8 mouse cellular contexts compared by ENCODE assay signal in the genomic region with DNA sequence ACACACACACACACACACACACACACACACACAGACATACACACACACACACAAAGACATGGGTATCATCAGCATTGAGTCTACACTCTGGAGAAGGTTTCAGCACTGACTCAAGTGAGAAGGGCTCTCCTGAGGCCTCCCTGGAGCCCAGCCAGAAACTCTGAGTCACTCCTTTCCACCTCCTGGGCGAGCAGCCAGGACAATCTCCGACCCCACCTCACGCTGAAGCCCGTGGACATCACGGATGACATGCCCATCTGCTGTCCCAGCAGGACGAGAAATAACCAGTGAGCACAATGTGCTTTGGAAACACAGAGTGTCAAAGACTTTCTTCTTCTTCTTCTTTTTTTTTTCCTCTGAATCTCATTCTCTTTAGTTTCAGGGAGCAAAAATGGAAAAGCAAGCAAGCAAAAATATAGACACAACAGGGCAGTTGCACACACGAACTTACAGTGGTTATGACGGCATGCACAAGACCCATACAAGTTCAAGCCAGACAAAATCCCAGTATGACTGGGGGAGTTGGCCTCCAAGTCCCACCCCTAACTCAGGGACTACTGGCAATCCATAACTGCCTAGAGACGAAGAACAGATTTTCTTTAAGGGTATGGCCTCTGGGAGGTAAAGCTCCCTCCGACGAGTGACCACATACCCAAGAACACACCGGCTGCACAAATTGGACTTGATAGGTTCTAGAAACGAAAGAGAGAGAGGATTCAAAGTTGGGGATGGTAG.
DNase-seq lines count a peak whose midpoint lies in the region; ATAC-seq and TF ChIP-seq lines count a peak whose summit lies in the region.

No protein-coding gene starts in this region.

- no peak overlapping the region for H3K4me2 ChIP-seq in hindbrain, embryonic 16.5 days (ENCODE audit: low read length)

- ATAC-seq in hindbrain, embryonic 16.5 days = peak; percentile 60; the same call in 1 of the 2 replicates
- no peak for ATAC-seq in erythroblast, adult 5-6 weeks (replicated peaks; ENCODE audit: low FRiP score, poor library complexity, severe bottlenecking)

- no peak for TF ChIP-seq POLR2A in thymus, adult 2 months (IDR thresholded peaks at IDR 0.05; ENCODE audit: control insufficient read depth, extremely low read depth, insufficient read depth, low read length, poor library complexity)

- DNase-seq in hindbrain, embryonic 10.5 days (ENCODE audit: low spot score) = no peak
- peak; percentile 52 for DNase-seq in 3134 (ENCODE audit: extremely low read depth, insufficient read length, low spot score)
- peak; percentile 97 for DNase-seq in cerebellum, adult 11 months
- peak; percentile 76 for DNase-seq in heart, embryonic 10.5 days (ENCODE audit: low spot score)
- DNase-seq in ovary, postnatal 36 days (ENCODE audit: low spot score) = peak; percentile 15
- no peak for DNase-seq in thymus, adult 2 months

- H3K27ac ChIP-seq in hindbrain, embryonic 16.5 days (ENCODE audit: low read depth, low read length) = no peak overlapping the region
- no peak overlapping the region for H3K27ac ChIP-seq in hindbrain, embryonic 10.5 days
- no peak overlapping the region for H3K27ac ChIP-seq in heart, embryonic 10.5 days
- no peak overlapping the region for H3K27ac ChIP-seq in thymus, adult 2 months (ENCODE audit: control insufficient read depth, insufficient read depth, low read length)

- 57% methylated on average over 13 of the region's 13 CpGs for WGBS in hindbrain, embryonic 16.5 days
- WGBS in hindbrain, embryonic 10.5 days = 88% methylated on average over 13 of the region's 13 CpGs
- WGBS in heart, embryonic 10.5 days = 73% methylated on average over 13 of the region's 13 CpGs
- 66% methylated on average over 13 of the region's 13 CpGs for WGBS in thymus, adult 2 months

- TF ChIP-seq CTCF in thymus, adult 2 months (IDR thresholded peaks at IDR 0.05; ENCODE audit: borderline replicate concordance, control insufficient read depth, extremely low read depth, insufficient read depth, low read length, poor library complexity) = no peak

- no peaks in the 10 kb centered on the region for H3K9me3 ChIP-seq in hindbrain, embryonic 16.5 days (ENCODE audit: control insufficient read depth, low read length)
- H3K9me3 ChIP-seq in hindbrain, embryonic 10.5 days = no peaks in the 10 kb centered on the region
- H3K9me3 ChIP-seq in heart, embryonic 10.5 days = no peaks in the 10 kb centered on the region

- no peak overlapping the region for H3K4me3 ChIP-seq in hindbrain, embryonic 16.5 days (ENCODE audit: low read length)
- H3K4me3 ChIP-seq in hindbrain, embryonic 10.5 days = no peak overlapping the region
- no peak overlapping the region for H3K4me3 ChIP-seq in heart, embryonic 10.5 days
- H3K4me3 ChIP-seq in thymus, adult 2 months (ENCODE audit: control insufficient read depth, insufficient read depth, low read length) = no peak overlapping the region

- no peaks in the 10 kb centered on the region for H3K27me3 ChIP-seq in hindbrain, embryonic 16.5 days (replicated peaks; ENCODE audit: control insufficient read depth, insufficient read depth, low read length)
- H3K27me3 ChIP-seq in hindbrain, embryonic 10.5 days (ENCODE audit: insufficient read depth, poor library complexity, severe bottlenecking) = no peaks in the 10 kb centered on the region
- H3K27me3 ChIP-seq in heart, embryonic 10.5 days (ENCODE audit: insufficient read depth, poor library complexity, severe bottlenecking) = no peaks in the 10 kb centered on the region
- no peaks in the 10 kb centered on the region for H3K27me3 ChIP-seq in thymus, adult 2 months (ENCODE audit: control insufficient read depth, insufficient read depth, low read length)

- no peak overlapping the region for H3K9ac ChIP-seq in hindbrain, embryonic 16.5 days (ENCODE audit: low read depth, low read length)

- no peaks in the 10 kb centered on the region for H3K4me1 ChIP-seq in hindbrain, embryonic 16.5 days (ENCODE audit: control insufficient read depth, insufficient read depth, low read depth, low read length)
- no peaks in the 10 kb centered on the region for H3K4me1 ChIP-seq in hindbrain, embryonic 10.5 days (replicated peaks)
- H3K4me1 ChIP-seq in heart, embryonic 10.5 days = no peaks in the 10 kb centered on the region
- H3K4me1 ChIP-seq in thymus, adult 2 months (replicated peaks; ENCODE audit: control insufficient read depth, insufficient read depth, low read length) = no peaks in the 10 kb centered on the region

- no peaks in the 10 kb centered on the region for H3K36me3 ChIP-seq in hindbrain, embryonic 16.5 days (ENCODE audit: control insufficient read depth, insufficient read depth, low read length)
- no peaks in the 10 kb centered on the region for H3K36me3 ChIP-seq in hindbrain, embryonic 10.5 days
- H3K36me3 ChIP-seq in heart, embryonic 10.5 days = no peaks in the 10 kb centered on the region
- no peaks in the 10 kb centered on the region for H3K36me3 ChIP-seq in thymus, adult 2 months (ENCODE audit: control insufficient read depth, insufficient read depth, low read length)

Comparison
In these comparisons a context has a peak if more than half of its experiments do, and no peak if none do; other contexts are left out.
1. DNase-seq: peak in 3134 (single experiment), cerebellum, adult 11 months (single experiment), heart, embryonic 10.5 days (single experiment) and ovary, postnatal 36 days (single experiment); none in hindbrain, embryonic 10.5 days (single experiment) and thymus, adult 2 months (single experiment).